Mouse (Mus musculus) lung, adult 18-20 months (tissue): ENCODE measurements at regions not wholly inside any gene's neighbourhood (a gene's known extent, or its start where the extent isn't known, plus 50 kb on each side); places are given as distances from the start of the nearest gene placed in this dataset.

Experiments
- DNase-seq, 2 experiments: peaks; one replicate each; pipeline ENCODE4 v3.0.0; 2022; ENCODE audit warnings: mixed read lengths in 2 of 2

DNA sequence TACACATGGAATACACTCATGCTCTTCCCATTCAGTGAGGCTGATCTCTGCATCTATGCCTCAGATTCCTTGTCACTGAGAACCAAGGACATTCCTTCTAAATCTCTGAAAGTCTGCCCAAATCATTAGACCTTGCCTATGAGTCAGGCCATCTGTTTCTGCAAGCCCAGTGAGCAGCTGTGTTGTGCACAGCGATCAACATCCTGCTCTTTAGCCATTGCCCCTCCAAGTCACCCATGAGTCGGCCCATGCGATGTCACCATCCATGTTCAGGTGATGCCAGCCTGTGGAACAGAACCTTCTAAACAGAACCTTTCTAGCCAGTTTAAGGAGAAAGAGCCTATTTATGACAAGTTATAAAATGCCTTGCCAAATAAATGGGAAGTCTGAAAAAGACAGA is 66.4 kb upstream of the Sfrp2 start:
- no peak for DNase-seq

DNA sequence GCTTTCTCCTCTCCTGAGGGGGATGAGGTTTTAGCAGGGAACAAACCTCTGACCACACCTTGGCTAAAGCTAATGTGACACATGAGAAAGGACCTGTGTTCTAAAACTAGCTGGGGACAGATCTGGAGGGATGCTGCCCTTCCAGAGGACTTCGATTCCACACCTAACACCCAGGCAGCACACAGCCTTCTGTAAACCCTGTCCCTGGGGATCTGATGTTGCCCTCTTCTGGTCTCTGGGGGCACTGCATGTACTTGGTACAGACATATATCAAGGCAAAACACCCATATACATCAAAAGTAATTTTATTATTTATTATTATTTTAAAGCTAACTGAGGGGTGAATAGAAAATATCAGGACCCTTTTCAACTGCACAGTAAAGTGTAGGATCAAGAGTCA is 65.0 kb upstream of the Sfrp2 start:
- peak in 1 of 2 experiments; percentile 11 for DNase-seq

GRCm38 (mm10) chr3:83704559-83704958 is 61.6 kb upstream of the Sfrp2 start:
- DNase-seq: no peak

DNA sequence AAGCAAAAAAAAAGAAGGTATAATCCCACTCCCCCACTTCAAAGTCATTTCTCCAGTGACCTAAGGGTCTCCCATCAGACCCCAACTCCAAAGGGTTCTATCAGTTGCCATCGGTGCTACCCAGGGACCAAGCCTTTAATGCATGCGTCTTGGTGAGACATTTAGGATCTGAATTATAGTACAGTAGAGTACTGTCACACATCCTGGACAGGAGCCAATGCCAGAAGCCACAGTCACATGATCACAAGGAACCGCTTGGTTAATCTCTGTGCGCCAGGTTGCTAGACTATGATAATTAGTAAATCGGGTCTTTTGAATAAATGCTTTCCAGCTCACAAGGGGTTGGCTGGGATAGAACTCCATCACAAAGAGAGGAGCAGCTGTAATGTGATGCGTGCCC is 60.9 kb upstream of the Sfrp2 start:
- no peak for DNase-seq

DNA sequence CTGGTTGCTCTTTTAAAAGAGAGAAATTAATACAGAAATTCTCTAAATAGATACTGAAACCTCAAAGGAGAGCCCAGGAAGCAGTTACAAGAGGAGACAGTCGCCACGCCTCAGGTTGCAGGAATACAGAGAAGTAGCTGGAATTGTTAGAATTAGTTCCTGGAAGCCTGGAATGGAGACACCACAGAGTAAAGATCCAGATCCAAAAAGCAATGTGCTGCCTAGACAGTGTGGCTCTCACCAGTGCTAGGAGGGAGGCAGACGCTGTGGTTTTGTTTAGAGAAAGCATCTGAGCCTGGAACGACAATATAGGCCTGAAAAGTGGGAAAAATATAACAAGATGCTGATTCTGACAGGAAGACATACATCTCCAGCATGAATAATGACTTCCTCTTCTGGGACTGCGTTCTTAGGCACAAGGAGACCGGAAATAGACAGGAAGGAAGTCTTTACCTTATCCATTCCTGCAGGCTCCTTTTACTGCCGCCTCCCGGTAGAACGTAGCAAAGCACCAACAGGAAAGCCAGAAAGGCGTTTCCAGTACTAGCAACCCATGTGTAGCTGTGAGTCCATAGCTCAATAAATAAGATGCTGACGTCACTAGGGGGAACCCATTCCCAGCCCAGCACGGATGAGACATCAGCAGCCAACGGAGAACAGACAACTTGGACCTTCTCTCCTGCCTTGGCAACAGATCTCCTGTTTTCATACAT is 59.4 kb upstream of the Sfrp2 start:
- peak in 1 of 2 experiments; percentile 21 for DNase-seq

DNA sequence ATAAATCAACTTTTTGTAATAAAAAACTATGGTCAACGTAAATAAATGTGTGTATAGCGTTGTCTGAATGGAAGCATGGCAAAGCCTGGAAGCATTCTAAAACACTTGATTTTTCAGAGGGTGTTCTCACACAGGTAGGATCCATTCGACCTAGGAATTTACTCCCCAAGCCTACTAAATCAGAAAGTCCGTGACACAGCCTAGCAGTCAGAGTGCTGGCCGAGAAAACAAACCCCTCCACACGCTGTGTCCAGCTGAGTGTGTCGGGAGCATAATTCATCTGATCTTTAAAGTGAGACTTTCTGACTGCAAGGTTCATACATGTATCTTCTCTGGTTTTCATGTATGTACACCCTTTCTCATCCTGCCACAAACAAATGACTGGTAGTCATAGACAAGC is 58.8 kb upstream of the Sfrp2 start:
- no peak for DNase-seq

- no peak for DNase-seq
These were observed 57.1 kb upstream of the Sfrp2 start for GRCm38 (mm10) chr3:83708973-83709372.

DNA sequence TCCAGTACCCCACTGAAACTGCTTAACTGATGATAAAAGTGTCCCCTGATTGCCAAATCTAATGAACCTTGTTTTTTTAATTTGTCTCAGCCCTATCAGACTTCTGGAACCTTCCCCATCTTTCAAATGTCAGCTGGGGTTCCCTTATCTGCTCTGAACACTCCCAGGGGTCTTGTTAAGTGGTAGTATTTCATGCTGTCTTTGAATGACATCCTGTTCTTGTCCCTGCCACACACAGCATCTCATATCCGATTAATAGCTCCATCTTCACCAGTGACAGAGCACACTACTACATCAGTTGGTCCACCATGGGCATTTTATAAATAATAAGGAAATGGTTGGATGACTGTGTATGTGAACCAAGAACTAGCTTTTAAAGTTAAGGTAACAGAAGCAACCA is 56.6 kb upstream of the Sfrp2 start:
- no peak for DNase-seq

GRCm38 (mm10) chr3:83710995-83711541 is 55.1 kb upstream of the Sfrp2 start:
- no peak for DNase-seq

DNA sequence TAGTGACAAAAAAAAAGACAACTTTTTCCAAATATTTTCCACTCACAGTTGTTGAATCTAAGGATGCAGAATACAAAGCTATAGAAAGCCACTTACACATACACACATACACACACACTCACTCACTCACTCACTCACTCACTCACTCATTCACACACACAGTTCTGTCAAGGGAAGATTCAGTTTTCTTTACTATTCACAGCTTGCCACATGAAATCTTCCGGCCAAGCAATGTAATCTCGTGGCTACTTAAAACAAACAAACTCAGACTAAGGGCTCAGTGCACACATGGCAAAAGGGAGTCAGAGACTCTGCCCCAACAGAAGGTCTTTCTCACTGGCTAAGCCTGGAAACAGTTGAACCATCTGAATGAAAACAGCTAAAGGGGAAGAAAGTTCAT is 53.8 kb upstream of the Sfrp2 start:
- no peak for DNase-seq

DNA sequence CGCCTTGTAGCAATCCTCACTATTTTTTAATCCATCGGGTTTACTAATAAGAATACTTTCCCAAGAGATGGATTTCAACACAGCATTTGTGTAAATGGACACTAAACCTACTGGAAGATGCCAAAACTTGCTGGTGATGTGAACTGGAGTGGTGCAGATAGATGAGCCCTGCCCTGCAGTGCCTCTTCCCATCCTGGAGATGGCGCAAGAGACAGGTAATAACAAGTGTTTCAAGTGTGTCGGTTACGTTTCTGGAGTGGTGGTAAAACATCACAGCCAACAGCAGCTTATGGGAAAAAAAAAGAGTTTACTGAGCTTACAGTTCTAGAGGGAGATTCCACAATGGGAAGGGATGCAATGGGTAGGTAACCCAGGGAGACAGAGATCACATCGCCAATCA is 51.5 kb upstream of the Sfrp2 start:
- DNase-seq: no peak
